Mouse (Mus musculus) myocyte (in vitro differentiated cells): ENCODE results near the gene Tesk2. TPM values are rescaled to one million over a fixed set of nuclear protein-coding genes. Genes with fewer than 3 reads are reported as not detected.
A peak's percentile ranks its signal among the peaks of the same experiment; 100 is the strongest.
"Not testable (repeated sequence)": the region's sequence is repeated elsewhere in the genome, so short reads cannot be mapped to it uniquely, and the experiment has no call there.

Source experiments
- H3K27me3 ChIP-seq: one replicate; pipeline ENCODE4 v1.6.1; 2011; ENCODE audit not compliant: control insufficient read depth, insufficient read depth, insufficient read length
- H3K36me3 ChIP-seq: one replicate; pipeline ENCODE4 v1.6.1; 2011; ENCODE audit not compliant: control insufficient read depth, insufficient read depth
- H3K4me2 ChIP-seq: one replicate; pipeline ENCODE4 v1.6.1; 2011; ENCODE audit warnings: low read depth, control low read depth
- H3K4me3 ChIP-seq: one replicate; pipeline ENCODE4 v1.5.1; 2011; ENCODE audit warnings: mild to moderate bottlenecking, control low read depth, moderate library complexity
- H3K79me2 ChIP-seq: one replicate; pipeline ENCODE4 v1.6.1; 2011; ENCODE audit not compliant: control insufficient read depth, insufficient read depth
- H3ac ChIP-seq: one replicate; pipeline ENCODE4 v1.6.1; 2011; ENCODE audit not compliant: control insufficient read depth, insufficient read length
- CEBPB ChIP-seq: IDR thresholded peaks from 2 replicates; pipeline ENCODE4 v1.6.1; 2011; ENCODE audit warnings: mild to moderate bottlenecking, moderate library complexity; ENCODE audit not compliant: poor library complexity, insufficient read depth, severe bottlenecking
- E2F4 ChIP-seq: IDR thresholded peaks from one replicate; pipeline ENCODE4 v1.6.1; 2011; ENCODE audit warnings: mild to moderate bottlenecking, control low read depth, moderate library complexity; ENCODE audit not compliant: insufficient read depth
- MAX ChIP-seq: IDR thresholded peaks from one replicate; pipeline ENCODE4 v1.6.1; 2011; ENCODE audit warnings: low read depth, mild to moderate bottlenecking, control low read depth
- MYOD1 ChIP-seq, 3 experiments: IDR thresholded peaks; one replicate each; pipeline ENCODE4 v1.6.1; 2011; ENCODE audit warnings: control low read depth in 2 of 3, low read depth in 2 of 3, mild to moderate bottlenecking in 2 of 3, moderate library complexity in 1 of 3; ENCODE audit not compliant: insufficient read length in 2 of 3, control insufficient read depth in 1 of 3
- MYOG ChIP-seq, 3 experiments: IDR thresholded peaks; one replicate each; pipeline ENCODE4 v1.6.1; 2011; ENCODE audit warnings: control low read depth in 2 of 3, low read depth in 2 of 3, mild to moderate bottlenecking in 2 of 3; ENCODE audit not compliant: insufficient read length in 2 of 3, control insufficient read depth in 1 of 3, insufficient read depth in 1 of 3
- POLR2A ChIP-seq: IDR thresholded peaks from one replicate; pipeline ENCODE4 v1.6.1; 2011; ENCODE audit warnings: low read depth, mild to moderate bottlenecking, control low read depth, moderate library complexity; ENCODE audit not compliant: insufficient read length
- POLR2AphosphoS2 ChIP-seq: IDR thresholded peaks from one replicate; pipeline ENCODE4 v1.6.1; 2011; ENCODE audit warnings: low read depth, control low read depth; ENCODE audit not compliant: insufficient read length
- REST ChIP-seq: IDR thresholded peaks from one replicate; pipeline ENCODE4 v1.6.1; 2011; ENCODE audit warnings: mild to moderate bottlenecking, control low read depth, moderate library complexity; ENCODE audit not compliant: insufficient read depth, insufficient read length
- SRF ChIP-seq: IDR thresholded peaks from one replicate; pipeline ENCODE4 v1.6.1; 2011; ENCODE audit warnings: low read depth; ENCODE audit not compliant: control insufficient read depth, insufficient read length
- TCF12 ChIP-seq: IDR thresholded peaks from one replicate; pipeline ENCODE4 v1.6.1; 2011; ENCODE audit warnings: mild to moderate bottlenecking, control low read depth; ENCODE audit not compliant: poor library complexity, insufficient read depth, severe bottlenecking
- TCF3 ChIP-seq: IDR thresholded peaks from one replicate; pipeline ENCODE4 v1.6.1; 2011; ENCODE audit warnings: low read depth, control low read depth; ENCODE audit not compliant: insufficient read length
- USF1 ChIP-seq: IDR thresholded peaks from one replicate; pipeline ENCODE4 v1.6.1; 2011; ENCODE audit warnings: low read depth, mild to moderate bottlenecking, control low read depth, moderate library complexity
- polyA plus RNA-seq: library from polyadenylated mRNA; unstranded; fragments of >200 nt; fragmentation: generic; extraction: Trizol; gene quantifications from one replicate; pipeline ENCODE4 v1.2.1, GENCODE M21; 2012; ENCODE audit warnings: missing spikeins

Gene Tesk2
- polyA plus RNA-seq, 1 experiment: 3.8 TPM

DNA sequence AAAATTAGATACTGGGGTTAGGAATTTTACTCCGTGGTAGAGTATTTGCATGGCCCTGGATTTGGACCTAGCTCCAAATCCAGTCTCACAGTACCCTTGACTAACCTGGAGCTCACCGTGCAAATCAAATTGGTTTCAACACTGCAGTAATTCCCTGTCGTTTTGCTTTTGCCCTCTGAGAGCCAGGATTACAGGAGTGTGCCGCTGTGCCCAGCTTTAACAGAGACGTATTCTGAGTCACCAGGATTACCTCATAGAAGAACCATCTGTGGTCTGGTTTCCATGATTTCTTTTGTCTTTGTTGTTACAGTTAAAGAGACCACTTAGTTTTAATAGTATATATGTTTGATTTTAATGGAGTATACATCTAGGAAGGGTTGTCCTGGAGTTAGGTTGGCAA is 41.6 kb upstream of the Tesk2 start:
- Histone ChIP-seq H3K27me3 (no peaks in the 10 kb centered on the region), H3K4me2 (no peak overlapping the region), H3K36me3 (no peaks in the 10 kb centered on the region), H3K4me3 (no peak overlapping the region), H3ac (no peak overlapping the region), H3K79me2 (no peaks in the 10 kb centered on the region)
- no peak for TF ChIP-seq SRF
- TF ChIP-seq MYOG (IDR thresholded peaks at IDR 0.05; ENCODE audit: control insufficient read depth in 1 of 3, insufficient read depth in 1 of 3, insufficient read length in 2 of 3, low read depth in 2 of 3): no peak
- no peak for TF ChIP-seq MYOD1 (IDR thresholded peaks at IDR 0.05; ENCODE audit: control insufficient read depth in 1 of 3, insufficient read length in 2 of 3, low read depth in 2 of 3)
- no peak for TF ChIP-seq POLR2AphosphoS2
- TF ChIP-seq MAX: no peak
- TF ChIP-seq CEBPB: no peak
- TF ChIP-seq E2F4: no peak
- no peak for TF ChIP-seq TCF12
- TF ChIP-seq TCF3: no peak
- no peak for TF ChIP-seq REST
- no peak for TF ChIP-seq POLR2A
- TF ChIP-seq USF1: no peak

DNA sequence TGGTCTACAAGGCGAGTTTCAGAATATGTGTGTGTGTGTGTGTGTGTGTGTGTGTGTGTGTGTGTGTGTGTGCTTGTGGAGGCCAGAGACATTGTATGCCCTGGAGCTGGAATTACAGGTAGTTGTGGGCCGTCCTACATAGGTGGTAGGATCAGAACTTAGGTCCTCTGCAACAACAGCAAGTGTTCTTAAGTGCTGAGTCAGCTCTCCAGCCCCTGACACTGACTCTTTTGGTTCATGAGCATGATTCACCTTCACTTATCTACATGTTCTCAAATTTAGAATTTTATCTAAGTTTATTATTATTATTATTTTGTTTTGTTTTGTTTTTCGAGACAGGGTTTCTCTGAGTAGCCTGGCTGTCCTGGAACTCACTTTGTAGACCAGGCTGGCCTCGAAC is 40.2 kb upstream of the Tesk2 start:
- not testable (repeated sequence) for H3K4me3 ChIP-seq, H3K36me3 ChIP-seq, H3ac ChIP-seq, H3K27me3 ChIP-seq, H3K79me2 ChIP-seq, H3K4me2 ChIP-seq

GRCm38 (mm10) chr4:116683957-116684356 is 36.8 kb upstream of the Tesk2 start:
- H3K79me2 ChIP-seq: peaks cover 32% of the 10 kb centered on the region
- H3K4me2 ChIP-seq: no peak overlapping the region
- H3K36me3 ChIP-seq: peaks cover 15% of the 10 kb centered on the region
- TF ChIP-seq POLR2AphosphoS2: no peak
- TF ChIP-seq POLR2A: no peak
- TF ChIP-seq MYOD1 (IDR thresholded peaks at IDR 0.05; ENCODE audit: control insufficient read depth in 1 of 3, insufficient read length in 2 of 3, low read depth in 2 of 3): no peak
- TF ChIP-seq USF1: no peak
- no peak for TF ChIP-seq E2F4
- TF ChIP-seq MYOG (IDR thresholded peaks at IDR 0.05; ENCODE audit: control insufficient read depth in 1 of 3, insufficient read depth in 1 of 3, insufficient read length in 2 of 3, low read depth in 2 of 3): no peak
- TF ChIP-seq MAX: no peak
- TF ChIP-seq REST: no peak
- no peak for TF ChIP-seq CEBPB
- no peak for TF ChIP-seq TCF3
- no peak for TF ChIP-seq SRF
- TF ChIP-seq TCF12: no peak
- H3K27me3 ChIP-seq: no peaks in the 10 kb centered on the region
- no peak overlapping the region for H3K4me3 ChIP-seq
- H3ac ChIP-seq: no peak overlapping the region

DNA sequence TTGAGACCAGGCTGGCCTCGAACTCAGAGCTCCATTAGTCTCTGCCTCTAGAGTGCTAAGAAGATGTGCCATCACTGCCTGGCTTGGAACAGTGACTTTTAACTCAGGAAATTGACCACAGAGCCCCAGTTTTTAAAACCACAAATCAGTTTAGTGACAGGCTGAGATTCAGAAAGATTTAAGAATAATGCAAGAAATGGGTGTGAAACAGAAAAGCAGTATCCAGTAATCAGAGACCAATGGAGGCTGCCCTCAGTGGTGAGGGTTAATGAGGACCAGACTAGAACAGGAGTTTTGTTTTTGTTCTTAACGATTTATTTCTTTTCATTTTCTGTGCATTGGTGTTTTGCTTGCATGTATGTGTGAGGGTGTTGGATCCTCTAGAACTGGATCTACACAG is 36.1 kb upstream of the Tesk2 start:
- Histone ChIP-seq H3K4me3 (peak overlapping the region; percentile 79), H3K36me3 (peaks cover 22% of the 10 kb centered on the region), H3K27me3 (no peaks in the 10 kb centered on the region), H3K79me2 (peaks cover 39% of the 10 kb centered on the region), H3K4me2 (peak overlapping the region; percentile 70), H3ac (no peak overlapping the region)
- TF ChIP-seq MYOG (IDR thresholded peaks at IDR 0.05; ENCODE audit: control insufficient read depth in 1 of 3, insufficient read depth in 1 of 3, insufficient read length in 2 of 3, low read depth in 2 of 3): no peak
- TF ChIP-seq E2F4: no peak
- no peak for TF ChIP-seq MAX
- TF ChIP-seq POLR2AphosphoS2: no peak
- no peak for TF ChIP-seq TCF12
- TF ChIP-seq POLR2A: no peak
- no peak for TF ChIP-seq TCF3
- no peak for TF ChIP-seq REST
- TF ChIP-seq USF1: no peak

GRCm38 (mm10) chr4:116685402-116686061 is 35.2 kb upstream of the Tesk2 start, which contains the start of gene Prdx1:
TSS of gene Prdx1 (plus strand) at chr4:116685544.
- peak; percentile 24 for TF ChIP-seq SRF
- peak; percentile 97 for TF ChIP-seq POLR2AphosphoS2
- no peak for TF ChIP-seq MYOD1 (IDR thresholded peaks at IDR 0.05; ENCODE audit: control insufficient read depth in 1 of 3, insufficient read length in 2 of 3, low read depth in 2 of 3)
- TF ChIP-seq POLR2A: peak; percentile 96
- peak; percentile 26 for TF ChIP-seq REST
- peaks cover 29% of the 10 kb centered on the region for H3K36me3 ChIP-seq
- peaks cover 48% of the 10 kb centered on the region for H3K79me2 ChIP-seq
- H3K4me2 ChIP-seq: peak within 1 kb of the TSS; percentile 94
- peak within 1 kb of the TSS; percentile 48 for H3ac ChIP-seq
- peak within 1 kb of the TSS; percentile 79 for H3K4me3 ChIP-seq
- H3K27me3 ChIP-seq: no peaks in the 10 kb centered on the region
